Mouse (Mus musculus): ENCODE measurements at regions not wholly inside any gene's neighbourhood (a gene's known extent, or its start where the extent isn't known, plus 50 kb on each side); places are given as distances from the start of the nearest gene placed in this dataset.

DNA sequence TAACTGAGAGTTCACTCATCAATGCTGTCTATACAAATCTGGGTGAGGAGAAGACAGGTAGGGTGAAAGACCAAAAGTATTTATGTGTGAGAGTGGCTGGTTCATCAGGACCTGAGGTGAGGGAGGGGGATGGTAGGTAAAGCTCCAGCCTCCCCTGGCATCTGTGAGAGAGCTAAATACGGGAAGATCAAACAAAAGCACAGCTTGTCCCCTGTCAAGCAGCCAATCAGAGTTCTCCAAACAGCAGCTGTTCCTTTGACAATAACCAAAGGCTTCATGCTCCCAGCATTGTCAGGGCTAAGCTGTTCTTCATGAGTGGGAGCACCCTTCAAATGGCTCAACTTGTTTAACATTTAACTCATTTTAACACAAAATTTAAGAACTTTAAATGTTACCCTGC lies 160.1 kb upstream of the Map1b start:
- TF ChIP-seq EP300 (IDR thresholded peaks at IDR 0.05; ENCODE audit: insufficient read depth, low read depth, low read length) (no peak), CTCF (IDR thresholded peaks at IDR 0.05) (no peak), POLR2A (IDR thresholded peaks at IDR 0.05; ENCODE audit: insufficient read depth, low read depth, low read length) (no peak)
